Mouse (Mus musculus): ENCODE measurements at regions not wholly inside any gene's neighbourhood (a gene's known extent, or its start where the extent isn't known, plus 50 kb on each side); places are given as distances from the start of the nearest gene placed in this dataset.

DNA sequence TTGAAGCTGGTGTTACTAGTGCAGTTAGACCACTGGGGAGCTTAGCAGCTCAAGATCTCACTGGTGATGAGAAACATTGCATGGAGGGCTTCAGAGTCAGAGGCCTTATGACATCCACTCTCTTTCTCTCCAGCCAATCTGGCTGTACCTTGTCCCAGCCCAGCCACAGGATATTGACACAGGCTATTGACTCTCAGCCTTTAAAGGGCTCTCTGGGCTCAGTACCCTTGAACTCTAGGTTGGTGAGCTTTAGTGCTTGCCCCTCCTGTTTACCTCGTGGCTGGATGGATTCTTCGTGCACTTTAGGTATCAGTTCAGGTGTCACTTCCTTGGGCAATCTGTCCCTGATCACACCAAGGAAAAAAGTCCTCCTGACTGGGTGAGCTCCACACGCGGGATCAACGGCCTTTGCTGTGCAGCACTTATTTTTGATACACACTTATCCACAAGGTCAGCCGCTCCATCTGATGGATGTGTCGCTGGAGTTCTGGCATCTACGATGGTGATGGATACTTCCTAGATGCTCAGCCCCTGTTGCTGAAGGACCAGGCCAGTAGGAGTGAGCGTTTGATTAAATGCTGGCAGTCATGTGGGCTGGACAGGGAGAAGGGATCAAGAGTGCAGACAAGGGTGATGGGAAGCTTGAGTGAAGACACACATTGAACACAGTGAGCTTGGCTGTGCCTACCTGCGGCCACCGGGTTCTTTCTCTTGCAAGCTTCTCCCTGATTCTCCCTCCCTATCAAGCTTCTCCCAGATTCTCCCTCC lies 177.7 kb downstream of the Snx10 start:
- DNase-seq (ENCODE audit: low spot score in 2 of 2), result no peak

- DNase-seq (ENCODE audit: low spot score in 2 of 2), result no peak
Observed at GRCm38 (mm10) chr6:51702456-51703171, 178.9 kb downstream of the Snx10 start.

- no peak for DNase-seq (ENCODE audit: low spot score in 2 of 2)
Observed at GRCm38 (mm10) chr6:51708011-51708410, 184.3 kb downstream of the Snx10 start.

DNA sequence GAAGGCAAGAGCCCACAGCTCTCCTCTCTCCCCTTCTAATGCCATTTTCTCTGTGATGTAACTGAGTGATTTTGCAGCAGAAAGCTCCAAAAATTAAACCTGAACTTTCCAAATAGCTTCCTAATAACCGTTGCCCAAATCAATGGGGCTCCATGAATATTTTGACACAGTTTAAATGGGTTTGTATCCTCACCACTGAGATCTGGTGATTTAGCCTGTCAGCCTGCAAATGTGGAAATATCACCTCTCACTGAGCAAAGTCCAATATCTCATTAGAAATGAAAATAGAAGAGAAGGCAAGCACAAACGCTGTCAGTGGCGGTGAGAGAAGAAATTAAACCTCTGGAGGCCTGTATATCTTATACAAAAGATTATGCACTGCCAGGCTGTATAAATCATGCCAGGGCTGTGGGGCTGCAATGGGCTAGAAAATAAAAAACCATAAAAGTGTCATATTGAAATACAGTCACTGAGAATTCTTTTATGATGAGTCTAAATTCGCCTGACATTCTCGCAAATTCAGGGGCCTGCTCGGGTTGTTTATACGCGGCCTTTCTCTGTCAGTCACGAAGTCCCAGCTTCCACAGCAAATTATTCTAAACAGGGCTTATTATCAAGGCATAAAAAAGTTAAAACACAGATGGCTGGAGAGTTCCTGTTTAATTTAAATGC lies 185.1 kb downstream of the Snx10 start:
- no peak for DNase-seq (ENCODE audit: low spot score in 2 of 2)

DNA sequence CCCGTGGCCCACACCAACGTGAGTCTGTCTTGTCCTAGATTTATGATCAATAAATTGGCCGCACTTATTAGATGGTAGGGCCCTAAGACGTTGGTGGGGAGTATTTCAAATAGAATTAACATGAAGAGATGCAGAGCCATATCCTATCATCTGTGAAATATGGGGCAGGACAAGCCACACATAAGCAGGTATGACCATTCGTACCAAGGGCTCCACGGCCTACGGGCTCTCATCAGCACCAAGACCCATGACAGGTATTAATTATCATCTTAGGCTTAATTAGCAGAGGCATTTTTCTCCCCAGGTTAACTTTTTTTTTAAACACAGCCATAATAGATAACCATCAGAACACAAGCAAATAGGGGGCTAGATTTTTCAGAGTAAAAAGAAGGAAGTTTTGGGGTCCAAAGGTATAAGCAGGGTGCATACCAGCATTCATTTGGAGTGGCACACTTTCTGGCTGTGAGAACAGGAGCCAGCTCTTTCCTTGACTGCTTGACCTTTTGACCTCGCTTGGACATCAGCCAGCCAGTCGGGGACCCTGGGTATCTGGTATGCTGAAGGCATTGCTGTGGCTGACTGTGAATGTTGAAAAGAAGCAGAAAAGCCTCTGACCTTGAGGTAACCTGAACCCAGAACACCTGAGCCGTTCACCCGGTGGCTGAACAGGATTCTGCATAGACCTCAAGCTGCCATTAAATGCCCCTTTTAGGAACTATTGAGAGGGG lies 185.8 kb downstream of the Snx10 start:
- no peak for DNase-seq (ENCODE audit: low spot score in 2 of 2)

DNA sequence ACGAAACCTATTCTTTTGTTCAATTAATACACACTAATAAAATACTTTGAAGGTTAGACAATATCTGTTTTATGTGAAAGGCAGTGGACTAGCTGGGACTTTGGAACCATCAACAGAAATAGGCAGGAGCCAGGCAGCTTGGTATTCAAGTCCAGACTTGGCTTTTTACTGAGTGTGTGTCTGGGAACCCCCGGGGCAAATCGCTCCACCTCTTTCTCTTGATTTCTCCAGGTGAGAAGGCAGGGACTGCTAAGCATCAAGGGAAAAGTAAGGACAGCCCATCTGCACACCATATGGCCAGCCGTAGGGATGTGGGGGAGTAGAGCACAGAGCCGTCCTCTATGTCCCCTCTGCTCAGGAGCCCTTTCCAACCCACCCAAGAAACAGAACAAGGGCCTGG lies 186.5 kb downstream of the Snx10 start:
- DNase-seq (ENCODE audit: low spot score in 2 of 2), result no peak

- DNase-seq (ENCODE audit: low spot score in 2 of 2), result no peak
Observed at GRCm38 (mm10) chr6:51710926-51711615, 187.4 kb downstream of the Snx10 start.

DNA sequence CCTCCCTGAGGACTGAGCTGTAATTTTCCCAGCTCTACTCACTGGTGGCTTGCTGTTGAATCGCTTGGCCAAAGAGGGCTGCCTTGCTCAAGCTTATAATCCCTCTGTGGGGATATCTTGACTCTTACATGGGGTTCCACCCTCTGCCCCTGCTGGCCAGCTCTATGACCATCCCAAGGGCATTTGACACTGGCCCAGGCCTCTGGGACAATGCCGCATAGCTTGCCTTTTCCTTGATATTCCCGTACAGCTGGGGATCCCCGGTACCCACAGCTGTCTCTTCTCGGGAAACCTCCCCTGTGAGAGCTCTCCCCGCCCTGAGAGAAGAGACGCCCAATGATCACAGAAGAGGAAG lies 187.9 kb downstream of the Snx10 start:
- DNase-seq (ENCODE audit: low spot score in 2 of 2), result no peak

GRCm38 (mm10) chr6:51715158-51715840 lies 191.6 kb downstream of the Snx10 start:
- no peak for DNase-seq (ENCODE audit: low spot score in 2 of 2)

DNA sequence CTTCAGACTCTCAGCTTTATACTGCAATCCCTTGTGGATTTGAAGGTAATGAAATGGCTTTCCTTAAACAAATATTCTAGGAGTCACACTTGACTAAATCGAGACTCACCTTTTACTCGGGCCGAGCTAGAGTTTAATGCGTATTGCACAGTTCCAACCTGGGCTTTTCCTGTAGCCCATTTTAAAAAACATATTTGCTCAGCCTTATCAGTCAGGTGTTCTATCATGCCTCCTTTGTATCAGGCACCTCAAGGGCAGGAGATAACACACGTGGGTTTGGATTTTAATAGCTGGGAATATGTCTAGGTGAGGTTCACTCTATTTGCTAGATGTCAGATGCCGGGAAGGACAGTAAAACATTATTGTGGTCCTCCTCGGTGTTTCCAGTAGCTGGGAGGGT lies 193.7 kb downstream of the Snx10 start:
- no peak for DNase-seq (ENCODE audit: low spot score in 2 of 2)

DNA sequence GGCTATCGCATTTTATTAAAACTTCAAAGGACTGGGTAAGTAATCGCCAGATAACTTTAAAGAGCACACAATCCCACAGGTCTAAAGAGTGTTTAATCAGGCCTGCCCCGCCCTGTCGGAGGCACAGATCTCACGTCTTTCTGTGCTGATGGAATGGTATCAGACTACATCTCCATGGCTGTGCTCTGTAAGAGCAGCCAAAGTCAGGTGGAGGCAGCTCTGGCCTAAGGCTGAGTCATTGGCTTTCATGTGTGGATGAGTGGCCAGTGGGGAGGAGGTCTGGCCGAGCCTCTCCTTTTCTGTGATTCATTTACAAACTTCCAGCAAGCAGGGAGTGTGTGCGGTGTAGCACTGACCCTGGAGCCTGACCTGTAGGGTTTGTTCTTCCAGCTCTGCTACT lies 197.0 kb downstream of the Snx10 start:
- DNase-seq (ENCODE audit: low spot score in 2 of 2), result no peak

GRCm38 (mm10) chr6:51723053-51723452 lies 199.4 kb downstream of the Snx10 start:
- DNase-seq (ENCODE audit: low spot score in 2 of 2), result no peak

- no peak for DNase-seq (ENCODE audit: low spot score in 2 of 2)
Observed at GRCm38 (mm10) chr6:51727191-51727590, 203.5 kb downstream of the Snx10 start.

DNA sequence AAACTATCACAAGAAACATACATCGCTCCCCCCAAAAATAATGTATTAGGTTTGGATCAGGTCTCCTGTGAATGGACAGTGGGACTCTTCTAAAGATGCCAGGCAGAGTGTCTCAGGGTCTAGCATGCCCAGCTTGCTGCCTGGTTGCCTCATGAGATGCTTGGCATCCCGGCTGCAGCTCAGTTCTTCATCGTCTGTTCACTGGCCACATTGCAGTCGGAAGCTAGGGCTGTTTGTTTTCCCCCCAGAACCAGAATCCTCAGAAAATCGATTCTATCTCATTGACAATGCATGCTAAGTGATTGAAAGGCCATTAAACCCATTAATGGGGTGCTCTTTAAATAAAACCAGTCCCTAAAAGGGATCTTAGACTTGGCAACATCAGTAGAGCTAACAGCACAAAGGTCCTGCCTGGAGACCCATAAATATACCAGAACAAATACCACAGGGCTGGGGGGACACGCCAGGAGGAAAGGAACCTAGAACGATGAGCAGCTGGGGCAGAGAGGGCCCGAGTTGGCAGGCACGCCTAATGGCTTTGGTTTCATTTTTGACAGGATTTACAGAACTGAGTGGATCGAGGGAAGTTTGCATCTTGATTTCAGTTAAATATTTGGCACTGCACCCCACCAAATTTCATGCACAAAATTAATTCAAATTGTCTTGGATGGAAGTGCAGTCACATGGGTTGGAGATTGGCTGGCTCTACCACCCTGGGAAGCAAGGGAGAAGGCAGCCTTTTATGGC lies 205.3 kb downstream of the Snx10 start:
- no peak for DNase-seq (ENCODE audit: low spot score in 2 of 2)

GRCm38 (mm10) chr6:51730564-51731351 lies 207.1 kb downstream of the Snx10 start:
- DNase-seq (ENCODE audit: low spot score in 2 of 2), result no peak

- DNase-seq (ENCODE audit: low spot score in 2 of 2), result no peak
Observed at GRCm38 (mm10) chr6:51732298-51732895, 208.7 kb downstream of the Snx10 start.

GRCm38 (mm10) chr6:51736051-51736450 lies 212.3 kb downstream of the Snx10 start:
- DNase-seq (ENCODE audit: low spot score in 2 of 2), result no peak

- no peak for DNase-seq (ENCODE audit: low spot score in 2 of 2)
Observed at GRCm38 (mm10) chr6:51743105-51743660, 219.5 kb downstream of the Snx10 start.

DNA sequence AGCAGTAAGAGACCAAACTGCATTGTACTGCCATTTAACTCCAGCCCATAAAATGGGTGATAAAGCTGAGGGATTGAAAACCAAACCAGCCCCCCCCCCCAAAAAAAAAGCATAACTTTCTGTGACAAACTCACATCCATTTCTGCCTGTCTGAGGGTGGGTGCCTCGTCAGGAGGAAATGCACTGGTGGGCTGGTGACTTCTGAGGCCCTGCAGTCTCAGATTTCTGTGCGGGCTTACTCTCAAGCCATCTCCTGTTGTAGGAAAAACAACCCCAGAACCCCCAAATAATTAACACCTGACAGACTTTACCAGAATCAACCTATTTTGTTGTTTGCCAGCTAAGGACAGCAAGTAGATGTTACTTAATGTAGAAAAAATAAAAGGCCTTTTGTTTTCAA lies 220.9 kb downstream of the Snx10 start:
- DNase-seq (ENCODE audit: low spot score in 2 of 2), result no peak

All from frontal cortex, postnatal 25 days (tissue).